Mouse (Mus musculus) midbrain, embryonic 16.5 days (tissue): ENCODE results near the gene Fndc3a. TPM values are rescaled to one million over a fixed set of nuclear protein-coding genes. Genes with fewer than 3 reads are reported as not detected.

Experiments used
- ATAC-seq: fragments of 200-750 bp; cut with Nextera tagmentation; 2 replicates; pipeline ENCODE4 v1.8.0; 2017; ENCODE audit warnings: moderate TSS enrichment
- H3K27ac ChIP-seq: fragments of 300-500 bp; sonication (generic); 2 replicates; pipeline ENCODE4 v1.5.1; 2014; ENCODE audit warnings: mild to moderate bottlenecking, low read length, mixed read lengths
- H3K27me3 ChIP-seq: fragments of 300-500 bp; sonication (generic); 2 replicates; pipeline ENCODE4 v1.6.1; 2014; ENCODE audit warnings: low read depth, low read length, mixed read lengths; ENCODE audit not compliant: control insufficient read depth, insufficient read depth
- H3K36me3 ChIP-seq: fragments of 300-500 bp; sonication (generic); 2 replicates; pipeline ENCODE4 v1.6.1; 2014; ENCODE audit warnings: mild to moderate bottlenecking, low read length, moderate library complexity, mixed read lengths; ENCODE audit not compliant: control insufficient read depth, insufficient read depth
- H3K4me1 ChIP-seq: fragments of 300-500 bp; sonication (generic); 2 replicates; pipeline ENCODE4 v1.6.1; 2014; ENCODE audit warnings: mild to moderate bottlenecking, low read length, mixed read lengths; ENCODE audit not compliant: control insufficient read depth, insufficient read depth
- H3K4me2 ChIP-seq: fragments of 300-500 bp; sonication (generic); 2 replicates; pipeline ENCODE4 v1.6.1; 2014; ENCODE audit warnings: mild to moderate bottlenecking, low read length, mixed read lengths
- H3K4me3 ChIP-seq: fragments of 300-500 bp; sonication (generic); 2 replicates; pipeline ENCODE4 v1.5.1; 2014; ENCODE audit warnings: low read depth, mild to moderate bottlenecking, low read length, moderate library complexity, mixed read lengths
- H3K9ac ChIP-seq: fragments of 300-500 bp; sonication (generic); 2 replicates; pipeline ENCODE4 v1.6.1; 2014; ENCODE audit warnings: low read depth, low read length, mixed read lengths
- H3K9me3 ChIP-seq: fragments of 300-500 bp; sonication (generic); replicated peaks from 2 replicates; pipeline ENCODE4 v1.6.1; 2014; ENCODE audit warnings: mild to moderate bottlenecking, low read length, mixed read lengths; ENCODE audit not compliant: control insufficient read depth, poor library complexity, severe bottlenecking
- WGBS: fragments of 180-500 bp; shearing (Covaris S2); extraction: QIAGEN DNeasy Blood & Tissue Kit; methylation state at CpG from one replicate; pipeline ENCODE4 v1.1.7; 2014; 5-methylcytosine and 5-hydroxymethylcytosine counted together
- polyA plus RNA-seq: library from polyadenylated mRNA; unstranded; fragments of >200 nt; fragmentation: Nextera tagmentation; extraction: Ambion mirVana; gene quantifications from 2 replicates; pipeline ENCODE4 v1.2.1, GENCODE M21; 2015

Fndc3a gene
- polyA plus RNA-seq, 1 experiment from 2014 or later = 47.5 TPM

DNA sequence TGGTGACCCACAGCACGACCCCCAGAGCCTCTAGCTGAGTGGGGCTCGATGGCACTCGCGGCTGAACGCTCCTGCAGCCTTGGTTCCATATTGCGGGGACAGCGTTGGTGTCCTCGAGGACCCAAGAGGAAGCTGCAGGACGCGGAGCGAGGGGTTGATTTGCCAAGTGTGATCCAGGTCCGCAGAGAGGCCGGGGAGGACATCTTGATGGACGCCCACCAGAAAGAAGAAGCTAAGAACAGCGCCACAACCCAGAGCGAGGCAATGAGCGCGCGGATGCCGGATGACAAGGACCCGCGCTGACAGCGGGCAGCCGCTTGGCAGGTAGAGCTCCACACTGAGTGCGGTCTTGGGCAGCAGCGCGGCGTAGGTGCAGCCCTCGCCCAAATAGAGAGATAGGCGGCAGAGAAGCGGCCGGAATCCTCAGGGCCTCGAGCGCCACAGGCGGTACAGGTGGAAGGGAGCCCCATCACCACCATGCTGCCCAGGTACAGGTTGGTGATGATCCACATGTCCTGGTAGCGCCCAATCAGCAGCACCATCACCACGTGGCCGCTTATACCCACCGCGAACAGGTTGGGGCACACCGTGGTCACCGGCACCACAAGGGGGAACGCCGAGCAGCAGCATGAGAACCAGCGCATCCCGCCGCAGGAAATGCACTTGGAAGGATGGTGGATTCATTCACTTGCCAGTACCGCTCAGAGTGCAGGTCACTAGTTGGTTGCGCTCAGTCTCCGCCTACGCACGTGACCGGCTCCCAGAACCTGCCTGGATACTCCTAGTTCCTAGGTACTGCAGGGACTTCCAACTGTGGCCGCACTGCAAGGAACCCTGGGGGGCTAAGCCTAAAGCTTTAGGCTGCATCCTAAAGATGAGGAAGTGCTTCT lies 177.5 kb downstream of the Fndc3a start:
- Histone ChIP-seq H3K4me3 (peak overlapping the region; percentile 59), H3K27ac (peak overlapping the region; percentile 70), H3K27me3 (peaks cover 3% of the 10 kb centered on the region; the same call in 1 of the 2 replicates), H3K36me3 (no peaks in the 10 kb centered on the region), H3K9me3 (no peaks in the 10 kb centered on the region), H3K4me1 (peaks cover 8% of the 10 kb centered on the region; the same call in 1 of the 2 replicates), H3K4me2 (peak overlapping the region; percentile 94), H3K9ac (peak overlapping the region; percentile 68)
- peak; percentile 95 for ATAC-seq
- WGBS = 2% methylated on average over 54 of the region's 54 CpGs

DNA sequence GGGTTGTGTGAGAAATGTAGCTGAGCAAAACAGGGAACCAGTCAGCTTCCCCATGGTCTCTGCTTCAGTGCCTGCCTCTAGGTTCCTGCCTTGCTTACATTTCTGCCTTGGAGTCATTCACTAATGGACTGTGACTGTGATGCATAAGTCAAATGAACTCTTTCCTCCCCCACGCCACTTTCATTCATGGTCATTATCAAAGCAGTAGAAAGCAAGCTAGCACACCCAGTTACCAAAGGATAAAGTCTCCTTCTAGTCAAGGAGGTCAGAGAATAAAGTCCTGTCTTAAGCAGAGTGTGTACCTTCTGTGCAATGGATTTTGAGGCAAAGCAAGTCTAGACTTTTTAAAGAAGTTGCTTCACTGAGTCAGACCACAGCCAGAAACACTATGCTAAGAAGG lies 182.7 kb downstream of the Fndc3a start:
- H3K9ac ChIP-seq = no peak overlapping the region
- no peak overlapping the region for H3K27ac ChIP-seq
- H3K4me2 ChIP-seq = no peak overlapping the region
- H3K27me3 ChIP-seq = peaks cover 3% of the 10 kb centered on the region; the same call in 1 of the 2 replicates
- H3K4me3 ChIP-seq = no peak overlapping the region
- 58% methylated on average over 1 of the region's 1 CpGs for WGBS
- H3K9me3 ChIP-seq = no peaks in the 10 kb centered on the region
- no peak for ATAC-seq
- H3K36me3 ChIP-seq = no peaks in the 10 kb centered on the region
- peaks cover 8% of the 10 kb centered on the region; the same call in 1 of the 2 replicates for H3K4me1 ChIP-seq

DNA sequence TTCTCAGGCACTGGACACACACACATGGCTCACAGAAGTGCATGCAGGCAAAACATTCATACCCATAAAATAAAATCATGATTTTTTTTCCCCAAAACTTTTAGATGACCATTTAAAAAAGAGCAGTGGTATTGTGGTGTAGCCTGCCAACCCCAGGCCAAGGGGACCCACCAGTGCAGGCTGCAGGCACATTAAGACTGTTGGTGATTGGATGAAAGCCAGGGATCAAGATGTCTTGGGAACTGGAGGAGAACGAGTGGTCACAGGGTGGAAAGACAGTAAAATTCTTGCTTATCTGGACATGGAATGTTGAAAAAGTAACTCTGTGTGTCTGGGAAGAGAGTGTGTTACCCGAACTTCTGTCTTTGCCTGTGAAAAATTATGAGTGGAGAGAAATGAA lies 190.2 kb downstream of the Fndc3a start:
- H3K9me3 ChIP-seq = no peaks in the 10 kb centered on the region
- H3K4me1 ChIP-seq = no peaks in the 10 kb centered on the region
- no peak for ATAC-seq
- no peak overlapping the region for H3K27ac ChIP-seq
- no peak overlapping the region for H3K4me3 ChIP-seq
- WGBS = 57% methylated on average over 2 of the region's 2 CpGs
- H3K4me2 ChIP-seq = no peak overlapping the region
- H3K27me3 ChIP-seq = no peaks in the 10 kb centered on the region
- no peak overlapping the region for H3K9ac ChIP-seq
- no peaks in the 10 kb centered on the region for H3K36me3 ChIP-seq

DNA sequence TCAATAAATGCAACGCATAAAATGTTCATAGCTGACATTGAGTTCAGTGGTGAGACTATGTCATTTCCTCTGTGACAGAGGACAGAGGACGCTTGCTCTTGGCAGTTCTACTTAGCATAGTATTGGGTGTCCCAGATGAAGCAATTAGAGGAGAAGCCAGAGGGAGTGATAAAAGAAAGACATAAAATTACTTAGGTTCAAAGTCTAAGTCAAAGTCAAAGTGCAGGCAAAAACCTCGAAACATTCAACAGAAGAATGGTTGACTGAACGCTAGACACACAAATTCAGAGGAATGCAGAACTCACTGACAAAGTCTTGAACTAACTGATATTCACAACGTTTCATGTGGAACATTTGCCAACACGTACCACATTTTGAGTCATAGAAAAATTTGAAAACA lies 191.0 kb downstream of the Fndc3a start:
- WGBS = 78% methylated on average over 6 of the region's 6 CpGs
- Histone ChIP-seq H3K4me3 (no peak overlapping the region), H3K9ac (no peak overlapping the region), H3K27me3 (no peaks in the 10 kb centered on the region), H3K36me3 (no peaks in the 10 kb centered on the region), H3K4me1 (no peaks in the 10 kb centered on the region), H3K4me2 (no peak overlapping the region), H3K27ac (no peak overlapping the region), H3K9me3 (no peaks in the 10 kb centered on the region)
- ATAC-seq = no peak

DNA sequence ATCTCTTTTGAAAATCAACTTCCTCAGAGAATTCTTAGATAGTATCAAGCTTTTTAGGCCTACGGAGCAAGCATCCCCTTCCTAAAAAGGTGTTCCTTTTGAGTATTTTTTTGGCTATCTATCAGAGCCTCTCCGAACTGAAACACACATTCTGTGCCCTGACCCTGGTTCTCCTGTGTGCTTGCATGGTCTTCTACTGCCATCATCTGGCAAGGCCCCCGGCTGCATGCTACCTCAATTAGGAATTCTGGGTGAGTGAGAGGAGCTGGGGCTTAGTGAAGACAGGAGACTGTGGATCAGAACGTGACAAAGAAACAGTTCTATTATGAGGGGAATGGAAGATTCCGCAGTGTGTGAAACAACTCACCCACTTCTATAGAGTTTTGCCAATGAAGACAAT lies 193.4 kb downstream of the Fndc3a start:
- H3K9ac ChIP-seq = no peak overlapping the region
- WGBS = 16% methylated on average over 5 of the region's 5 CpGs
- H3K27me3 ChIP-seq = no peaks in the 10 kb centered on the region
- H3K4me2 ChIP-seq = no peak overlapping the region
- H3K27ac ChIP-seq = no peak overlapping the region
- no peak overlapping the region for H3K4me3 ChIP-seq
- H3K4me1 ChIP-seq = no peaks in the 10 kb centered on the region
- no peaks in the 10 kb centered on the region for H3K9me3 ChIP-seq
- peak; percentile 86 for ATAC-seq
- no peaks in the 10 kb centered on the region for H3K36me3 ChIP-seq

DNA sequence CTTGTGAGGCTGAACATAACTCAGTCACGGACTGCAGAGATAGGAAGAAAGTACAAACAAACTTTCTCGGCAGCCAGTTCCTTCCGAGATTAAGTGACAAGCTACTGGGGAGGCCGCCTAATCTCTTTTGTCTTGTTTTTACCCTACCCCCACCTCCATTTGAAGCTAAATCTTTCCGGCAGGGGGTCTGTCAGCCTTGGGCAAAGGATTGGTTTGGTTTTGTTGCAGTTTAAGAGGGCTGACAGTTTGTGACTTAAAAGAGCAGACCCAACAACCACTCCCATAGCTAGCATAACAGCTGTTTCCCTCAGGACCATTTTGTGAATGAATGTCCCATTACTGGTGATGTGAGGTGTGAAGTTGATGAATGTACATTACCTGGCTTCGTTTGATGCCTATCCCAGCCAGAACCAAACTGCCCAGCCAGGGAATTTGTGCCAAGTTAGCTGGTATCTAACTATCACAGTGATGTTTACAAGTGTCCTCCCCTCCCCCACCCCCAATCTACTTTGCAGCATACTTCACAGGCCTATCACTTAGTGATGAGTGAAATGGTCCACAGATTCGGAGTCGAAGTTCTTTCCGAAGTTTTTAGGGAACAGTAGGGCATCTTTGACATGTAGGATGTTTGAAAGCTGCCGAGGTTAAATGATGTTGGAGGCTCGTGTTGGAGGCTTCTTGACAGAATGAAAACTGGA lies 202.9 kb downstream of the Fndc3a start:
- Histone ChIP-seq H3K9me3 (no peaks in the 10 kb centered on the region), H3K27me3 (no peaks in the 10 kb centered on the region), H3K27ac (no peak overlapping the region), H3K4me2 (peak overlapping the region; percentile 62), H3K9ac (0 out of 2 replicates have a peak overlapping the region, but pooled peaks have one; percentile 38), H3K4me3 (peak overlapping the region; percentile 28), H3K36me3 (no peaks in the 10 kb centered on the region), H3K4me1 (peaks cover 4% of the 10 kb centered on the region; the same call in 1 of the 2 replicates)
- 10% methylated on average over 11 of the region's 11 CpGs for WGBS
- no peak for ATAC-seq

DNA sequence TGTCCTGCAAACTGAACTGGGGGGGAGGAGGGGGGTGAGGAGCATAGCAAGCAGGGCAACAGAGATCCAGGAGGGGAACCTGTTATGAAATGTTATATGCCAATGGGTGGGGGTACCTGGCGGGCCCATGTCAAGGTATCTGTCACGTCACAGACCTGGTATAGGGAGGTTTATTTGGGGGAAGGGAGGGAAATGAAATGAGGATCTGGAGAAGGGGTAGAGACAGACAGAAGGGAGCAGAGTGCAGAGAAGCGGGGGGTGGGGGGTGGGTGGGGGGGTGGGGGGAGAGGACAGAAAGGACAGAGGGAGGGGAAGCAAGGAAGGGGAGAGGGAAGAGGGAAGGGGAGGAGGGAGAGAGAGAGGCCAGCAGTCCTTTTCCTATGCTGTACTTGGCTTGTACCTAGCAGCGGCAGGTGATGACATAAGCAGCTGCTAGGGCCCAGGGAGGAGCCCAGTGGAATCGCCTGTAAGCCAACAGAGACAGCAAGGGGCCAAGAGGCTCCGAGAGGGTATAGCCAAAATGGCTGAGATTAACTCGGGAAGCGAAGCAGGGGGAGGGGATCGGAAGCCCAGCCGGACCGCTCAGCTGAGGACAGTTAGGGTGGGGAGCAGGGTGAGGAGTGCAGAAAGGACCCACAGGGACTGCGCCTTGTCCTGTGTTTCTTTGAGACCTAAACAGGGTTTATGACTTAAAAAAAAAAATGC lies 203.6 kb downstream of the Fndc3a start:
- Histone ChIP-seq H3K9me3 (no peaks in the 10 kb centered on the region), H3K4me3 (peak overlapping the region; percentile 28), H3K27ac (no peak overlapping the region), H3K27me3 (no peaks in the 10 kb centered on the region), H3K4me1 (peaks cover 4% of the 10 kb centered on the region; the same call in 1 of the 2 replicates), H3K4me2 (peak overlapping the region; percentile 62), H3K9ac (0 out of 2 replicates have a peak overlapping the region, but pooled peaks have one; percentile 38), H3K36me3 (no peaks in the 10 kb centered on the region)
- 3% methylated on average over 10 of the region's 12 CpGs for WGBS
- ATAC-seq = no peak

DNA sequence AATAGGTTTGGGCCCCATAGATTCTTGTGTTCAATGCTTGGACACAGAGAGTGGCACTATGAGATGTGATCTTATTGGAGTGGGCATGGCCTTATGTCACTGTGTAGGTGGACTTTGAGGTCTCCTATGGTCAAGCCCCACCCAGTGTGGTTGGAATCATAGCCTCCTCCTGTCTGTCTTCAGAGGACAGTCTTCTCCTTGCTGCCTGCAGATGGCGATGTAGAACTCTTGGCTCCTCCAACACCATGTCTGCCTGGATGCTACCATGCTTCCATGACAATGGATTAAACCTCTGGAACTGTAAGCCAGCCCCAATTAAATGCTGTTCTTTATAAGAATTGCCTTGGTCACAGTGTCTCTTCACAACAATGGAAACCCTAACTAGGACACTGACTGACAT lies 204.8 kb downstream of the Fndc3a start:
- Histone ChIP-seq H3K9me3 (no peaks in the 10 kb centered on the region), H3K27ac (no peak overlapping the region), H3K9ac (no peak overlapping the region), H3K36me3 (no peaks in the 10 kb centered on the region), H3K4me1 (peaks cover 4% of the 10 kb centered on the region; the same call in 1 of the 2 replicates), H3K4me2 (no peak overlapping the region), H3K4me3 (no peak overlapping the region), H3K27me3 (no peaks in the 10 kb centered on the region)
- 92% methylated on average over 1 of the region's 1 CpGs for WGBS
- no peak for ATAC-seq
